Mouse (Mus musculus) olfactory bulb, adult 2 months (tissue): ENCODE measurements around the gene Tnfaip8l1.

Experiments
- CTCF ChIP-seq: fragments of 200-500 bp; IDR thresholded peaks from 2 replicates; pipeline ENCODE4 v1.5.1; 2012; ENCODE audit warnings: low read depth, mild to moderate bottlenecking, low read length, moderate library complexity; ENCODE audit not compliant: insufficient read depth
- POLR2A ChIP-seq: fragments of 200-500 bp; IDR thresholded peaks from 2 replicates; pipeline ENCODE4 v1.6.1; 2012; ENCODE audit warnings: mild to moderate bottlenecking, low read depth, low read length, moderate library complexity; ENCODE audit not compliant: insufficient read depth

- TF ChIP-seq POLR2A (no peak), CTCF (no peak)
Measured at GRCm38 (mm10) chr17:56206986-56207674, 44.9 kb downstream of the Tnfaip8l1 start.
